Mouse (Mus musculus) stomach, postnatal 0 days (tissue): ENCODE results near the gene Tfdp1.

ENCODE experiments used
- CTCF ChIP-seq: IDR thresholded peaks from 2 replicates; pipeline ENCODE4 v1.5.1; 2016; ENCODE audit warnings: antibody characterized with exemption, low read depth, mild to moderate bottlenecking, moderate library complexity
- EP300 ChIP-seq: optimal IDR thresholded peaks from 2 replicates; pipeline ENCODE3; 2016; ENCODE audit warnings: antibody characterized with exemption

DNA sequence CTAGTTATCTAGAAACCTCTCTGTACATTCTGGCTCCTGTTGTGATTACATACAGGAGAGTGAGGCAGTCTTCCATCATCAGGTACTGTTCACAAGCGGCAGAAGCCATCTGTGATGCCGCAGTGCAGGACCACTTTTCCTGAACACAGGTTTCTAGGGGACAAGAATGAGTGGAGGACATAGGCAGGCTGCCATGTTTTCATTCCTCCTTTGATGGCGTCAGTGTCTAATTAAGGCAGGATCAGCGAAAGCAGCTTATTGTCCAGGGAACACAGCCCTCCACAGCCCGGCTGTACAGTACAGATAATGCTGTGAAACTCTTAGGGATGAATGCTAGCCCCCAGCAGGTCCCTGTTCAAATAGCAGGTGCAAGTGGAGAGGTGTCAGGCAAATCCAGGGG is 67.5 kb downstream of the Tfdp1 start:
- TF ChIP-seq CTCF (no peak), EP300 (no peak)
